8 mouse cellular contexts compared by ENCODE assay signal in genomic region chrX:134750764-134751592, GRCm38 (mm10). TPM values are rescaled to one million over a fixed set of nuclear protein-coding genes. Genes with fewer than 3 reads are reported as not detected.
DNase-seq lines count a peak whose midpoint lies in the region; ATAC-seq lines count a peak whose summit lies in the region.

Gene Armcx6, minus strand, starts transcription at chrX:134751417.

- no peaks in the 10 kb centered on the region for H3K36me3 ChIP-seq in hindbrain, embryonic 12.5 days

- 21% methylated on average over 36 of the region's 36 CpGs for WGBS in hindbrain, embryonic 12.5 days

- peak within 1 kb of the TSS; percentile 52 for H3K4me2 ChIP-seq in hindbrain, embryonic 12.5 days (replicated peaks)

- peak within 1 kb of the TSS; percentile 78 for H3K27ac ChIP-seq in hindbrain, embryonic 12.5 days

- H3K27me3 ChIP-seq in hindbrain, embryonic 12.5 days: peaks cover 22% of the 10 kb centered on the region

- peak within 1 kb of the TSS; percentile 46 for H3K4me3 ChIP-seq in hindbrain, embryonic 12.5 days

- peak; percentile 93 for ATAC-seq in activated CD4-positive, CD25-positive, alpha-beta regulatory T cell, adult 4 months
- ATAC-seq in hindbrain, embryonic 12.5 days (ENCODE audit: low FRiP score): peak; percentile 91

- no peaks in the 10 kb centered on the region for H3K9me3 ChIP-seq in hindbrain, embryonic 12.5 days (replicated peaks)

- DNase-seq in cerebellum, postnatal 10 days: peak; percentile 80 to 87
- peak; percentile 42 to 47 for DNase-seq in frontal cortex, postnatal 14 days (ENCODE audit: low spot score in 2 of 2)
- DNase-seq in left cerebral cortex, adult 11 months (ENCODE audit: low spot score): peak; percentile 28
- peak; percentile 80 for DNase-seq in lung, postnatal 36 days
- DNase-seq in right cerebral cortex, adult 18-20 months: peak; percentile 76
- peak; percentile 34 for DNase-seq in urinary bladder, postnatal 25 days (ENCODE audit: low spot score)

- peak within 1 kb of the TSS; percentile 59 for H3K9ac ChIP-seq in hindbrain, embryonic 12.5 days

- H3K4me1 ChIP-seq in hindbrain, embryonic 12.5 days: peaks cover 6% of the 10 kb centered on the region

RNA-seq across cellular contexts. Expression of gene Armcx6, which starts in this region (rescaled TPM):
- polyA plus RNA-seq in activated CD4-positive, CD25-positive, alpha-beta regulatory T cell, adult 4 months (2017; shearing (Covaris generic)): 1 to 10 TPM in 1 of 2 experiments, under 1 TPM in 1; 0.93 to 2.3 TPM
- 29.8 and 31.9 TPM in 2 replicates for polyA plus RNA-seq in hindbrain, embryonic 12.5 days (2016; fragmentation: Nextera tagmentation; extraction: Ambion mirVana)

Comparison
In these comparisons a context has a peak if more than half of its experiments do, and no peak if none do; other contexts are left out.
1. Peak in every context shown above with its lines: DNase-seq, ATAC-seq, H3K4me3 ChIP-seq and H3K27ac ChIP-seq.
2. DNase-seq: peak in every context shown above with its lines; median percentile 84 in cerebellum, postnatal 10 days; 80 in lung, postnatal 36 days; 76 in right cerebral cortex, adult 18-20 months; 44 in frontal cortex, postnatal 14 days; 34 in urinary bladder, postnatal 25 days; 28 in left cerebral cortex, adult 11 months.